Mouse (Mus musculus): ENCODE data around the gene Rapsn.

DNA sequence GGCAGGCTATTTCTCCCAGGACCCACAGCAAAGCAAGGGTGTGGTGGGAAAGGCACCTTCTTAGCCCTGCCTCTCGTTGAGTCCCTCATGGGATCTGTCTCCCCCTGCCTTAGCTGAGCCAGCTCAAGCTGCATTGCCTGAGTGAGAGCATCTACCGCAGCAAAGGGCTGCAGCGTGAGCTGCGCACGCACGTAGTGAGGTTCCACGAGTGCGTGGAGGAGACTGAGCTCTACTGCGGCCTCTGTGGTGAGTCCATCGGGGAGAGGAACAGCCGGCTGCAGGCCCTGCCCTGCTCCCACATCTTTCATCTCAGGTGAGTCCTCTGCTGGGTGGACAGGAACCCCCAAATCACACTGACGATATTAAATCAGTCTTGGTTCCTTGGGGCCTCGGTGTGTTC is 9.3 kb downstream of the Rapsn start:
- TF ChIP-seq CTCF (IDR thresholded peaks at IDR 0.05; ENCODE audit: low read depth, low read length) = no peak
- TF ChIP-seq GATA1 (IDR thresholded peaks at IDR 0.05; ENCODE audit: borderline replicate concordance, low read length) = no peak
- no peak for TF ChIP-seq POLR2AphosphoS5 (IDR thresholded peaks at IDR 0.05; ENCODE audit: insufficient replicate concordance, low read depth, low read length)
- TF ChIP-seq TAL1 (conservative IDR thresholded peaks at IDR 0.05; ENCODE audit: low read depth, low read length) = no peak
- no peak for TF ChIP-seq GATA2 (IDR thresholded peaks at IDR 0.05; ENCODE audit: borderline replicate concordance, low read depth, low read length)
